In genomic region chr12:99239735-99240134, GRCm38 (mm10) we compare ENCODE assay signal across 12 mouse cellular contexts.
DNase-seq lines count a peak whose midpoint lies in the region; ATAC-seq lines count a peak whose summit lies in the region.
"Had no signal": no experiment of that assay in that cellular context is flagged by ENCODE, and none has a peak within 500 bp of the region (broad histone marks: within the 10 kb centered on the region; RNA-seq: fewer than 3 reads in every experiment).

No protein-coding gene starts in this region.

- 51% methylated on average over 11 of the region's 11 CpGs for WGBS in lung, embryonic 16.5 days
- WGBS in intestine, embryonic 14.5 days: 69% methylated on average over 11 of the region's 11 CpGs
- 50% methylated on average over 11 of the region's 11 CpGs for WGBS in stomach, embryonic 15.5 days

- peak; percentile 30 for DNase-seq in CD4-positive, CD25-positive, alpha-beta regulatory T cell, adult 2 months (ENCODE audit: low read depth, low spot score)
- no peak for DNase-seq in lung, postnatal 4 days
- no peak for DNase-seq in intestine, embryonic 14.5 days (ENCODE audit: low spot score)
- no peak for DNase-seq in heart, adult 11 months
- no peak for DNase-seq in testis, postnatal 14 days (ENCODE audit: low spot score)
- DNase-seq: cerebellum, adult 11 months had no signal

- H3K9ac ChIP-seq in lung, embryonic 16.5 days (ENCODE audit: low read length): no peak overlapping the region
- H3K9ac ChIP-seq in intestine, embryonic 14.5 days (ENCODE audit: low read length): no peak overlapping the region
- no peak overlapping the region for H3K9ac ChIP-seq in stomach, embryonic 15.5 days
- H3K9ac ChIP-seq: kidney, embryonic 15.5 days; liver, embryonic 14.5 days had no signal

- peaks cover 20% of the 10 kb centered on the region for H3K4me1 ChIP-seq in lung, embryonic 16.5 days (replicated peaks; ENCODE audit: control insufficient read depth, insufficient read depth, low read length)
- peaks cover 8% of the 10 kb centered on the region for H3K4me1 ChIP-seq in intestine, embryonic 14.5 days (replicated peaks; ENCODE audit: control insufficient read depth, insufficient read depth, low read length)
- H3K4me1 ChIP-seq in stomach, embryonic 15.5 days: no peaks in the 10 kb centered on the region

- H3K9me3 ChIP-seq in lung, embryonic 16.5 days (ENCODE audit: control insufficient read depth, low read length): no peaks in the 10 kb centered on the region
- H3K9me3 ChIP-seq in intestine, embryonic 14.5 days (ENCODE audit: control insufficient read depth, low read length): no peaks in the 10 kb centered on the region
- no peaks in the 10 kb centered on the region for H3K9me3 ChIP-seq in stomach, embryonic 15.5 days
- H3K9me3 ChIP-seq: kidney, embryonic 15.5 days had no signal

- peak overlapping the region; percentile 61 for H3K27ac ChIP-seq in lung, embryonic 16.5 days (ENCODE audit: low read length)
- H3K27ac ChIP-seq in intestine, embryonic 14.5 days (ENCODE audit: low read depth): 0 out of 2 replicates have a peak overlapping the region, but pooled peaks have one; percentile 5
- no peak overlapping the region; the same call in 1 of the 2 replicates for H3K27ac ChIP-seq in stomach, embryonic 15.5 days
- H3K27ac ChIP-seq: kidney, embryonic 15.5 days; liver, embryonic 14.5 days had no signal

- no peak overlapping the region for H3K4me3 ChIP-seq in lung, embryonic 16.5 days (ENCODE audit: low read length)
- no peak overlapping the region for H3K4me3 ChIP-seq in intestine, embryonic 14.5 days (ENCODE audit: low read depth, low read length)
- no peak overlapping the region for H3K4me3 ChIP-seq in stomach, embryonic 15.5 days (replicated peaks)
- H3K4me3 ChIP-seq: kidney, embryonic 15.5 days; myocyte had no signal

- no peak for ATAC-seq in CD4-positive, CD25-positive, alpha-beta regulatory T cell, adult 4 months
- ATAC-seq in lung, embryonic 16.5 days (ENCODE audit: low read depth): peak; percentile 51; the same call in 1 of the 2 replicates
- ATAC-seq in intestine, embryonic 14.5 days (replicated peaks; ENCODE audit: low FRiP score, low TSS enrichment, low read depth): no peak
- peak; percentile 73 for ATAC-seq in stomach, embryonic 15.5 days (ENCODE audit: insufficient read depth, low FRiP score, low read depth)

- H3K27me3 ChIP-seq in lung, embryonic 16.5 days (ENCODE audit: control insufficient read depth, insufficient read depth, low read depth, low read length): no peaks in the 10 kb centered on the region
- H3K27me3 ChIP-seq in intestine, embryonic 14.5 days (replicated peaks; ENCODE audit: control insufficient read depth, insufficient read depth, low read length): no peaks in the 10 kb centered on the region
- no peaks in the 10 kb centered on the region for H3K27me3 ChIP-seq in stomach, embryonic 15.5 days (replicated peaks)
- H3K27me3 ChIP-seq: kidney, embryonic 15.5 days had no signal

- no peaks in the 10 kb centered on the region for H3K36me3 ChIP-seq in lung, embryonic 16.5 days (ENCODE audit: control insufficient read depth, insufficient read depth, low read length)
- no peaks in the 10 kb centered on the region for H3K36me3 ChIP-seq in intestine, embryonic 14.5 days (ENCODE audit: control insufficient read depth, insufficient read depth, low read length)
- no peaks in the 10 kb centered on the region for H3K36me3 ChIP-seq in stomach, embryonic 15.5 days
- H3K36me3 ChIP-seq: kidney, embryonic 15.5 days had no signal

- peak overlapping the region; percentile 38 for H3K4me2 ChIP-seq in lung, embryonic 16.5 days (ENCODE audit: low read depth, low read length)
- H3K4me2 ChIP-seq in intestine, embryonic 14.5 days (ENCODE audit: low read length): no peak overlapping the region
- H3K4me2 ChIP-seq in stomach, embryonic 15.5 days: no peak overlapping the region
- H3K4me2 ChIP-seq: kidney, embryonic 15.5 days had no signal

Comparison
In these comparisons a context has a peak if more than half of its experiments do, and no peak if none do; other contexts are left out.
1. ATAC-seq: peak in lung, embryonic 16.5 days (single experiment) and stomach, embryonic 15.5 days (single experiment); none in CD4-positive, CD25-positive, alpha-beta regulatory T cell, adult 4 months (single experiment) and intestine, embryonic 14.5 days (single experiment).